Mouse (Mus musculus): ENCODE measurements around the gene Zbtb17.

The Zbtb17 gene

GRCm38 (mm10) chr4:141458236-141458635 lies 13.8 kb downstream of the Zbtb17 start:
- DNase-seq (ENCODE audit: low read depth, low spot score) = no peak

DNA sequence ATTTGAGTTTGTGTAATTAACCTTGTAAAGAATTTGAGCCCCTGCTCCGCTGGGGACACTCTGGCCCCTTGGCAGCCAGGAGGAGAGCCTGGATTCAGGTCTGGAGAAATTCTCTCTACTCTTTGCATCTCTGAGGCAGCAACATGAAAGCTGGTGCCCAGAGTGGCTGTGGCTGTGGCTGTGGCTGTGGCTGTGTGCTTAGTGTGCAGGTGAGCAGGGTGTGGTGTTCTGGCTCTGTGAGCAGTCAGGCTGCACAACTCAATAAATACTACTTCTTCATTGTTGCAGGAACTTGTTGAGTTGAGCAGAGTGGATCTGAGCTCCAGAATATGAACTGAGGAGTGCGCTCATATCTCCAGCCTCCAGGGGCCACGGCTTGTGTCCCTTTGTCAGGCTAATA lies 14.4 kb downstream of the Zbtb17 start:
- no peak for DNase-seq (ENCODE audit: low read depth, low spot score)

- no peak for DNase-seq (ENCODE audit: low read depth, low spot score)
Observed at GRCm38 (mm10) chr4:141459766-141460165, 15.3 kb downstream of the Zbtb17 start.

DNA sequence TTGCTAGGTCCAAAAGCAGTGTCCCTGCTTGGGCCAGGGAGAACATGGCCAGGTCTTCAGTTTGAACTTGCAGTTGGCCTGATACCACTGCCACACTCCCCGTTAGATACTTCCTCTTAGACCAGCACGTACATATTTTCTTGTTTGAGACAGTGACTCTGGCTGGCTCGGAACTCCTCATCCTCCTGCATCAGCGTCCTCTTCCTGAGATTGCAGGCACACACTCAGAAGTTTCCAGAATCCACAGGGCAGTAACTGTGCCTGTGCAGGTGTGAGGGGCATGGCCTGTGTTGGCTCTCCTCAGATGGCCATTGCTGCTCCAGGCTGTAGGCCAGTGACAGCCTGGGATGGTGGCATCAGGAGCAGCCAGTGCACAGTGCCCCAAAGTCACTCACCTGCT lies 16.0 kb downstream of the Zbtb17 start:
- no peak for DNase-seq (ENCODE audit: low read depth, low spot score)

DNA sequence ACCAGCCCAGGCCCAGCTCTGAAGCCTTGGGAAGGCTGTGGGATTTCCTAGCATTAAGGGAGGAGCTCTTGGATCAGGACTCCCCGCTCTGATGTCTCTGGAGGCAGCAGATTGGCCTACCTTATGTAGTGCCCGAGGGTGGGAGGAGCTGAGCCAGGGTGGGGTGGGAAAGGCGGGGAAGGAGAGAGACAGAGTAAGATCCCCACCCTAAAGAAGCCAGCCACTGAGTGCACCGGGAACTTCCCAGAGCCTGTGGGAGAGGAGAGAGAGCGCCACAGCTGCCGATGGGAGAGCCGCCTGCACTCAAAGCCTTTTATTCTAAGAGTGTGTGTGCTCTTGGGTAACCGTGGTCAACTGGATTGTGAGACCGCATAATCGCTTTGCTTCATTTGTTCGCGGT lies 16.6 kb downstream of the Zbtb17 start:
- no peak for DNase-seq (ENCODE audit: low read depth, low spot score)

DNA sequence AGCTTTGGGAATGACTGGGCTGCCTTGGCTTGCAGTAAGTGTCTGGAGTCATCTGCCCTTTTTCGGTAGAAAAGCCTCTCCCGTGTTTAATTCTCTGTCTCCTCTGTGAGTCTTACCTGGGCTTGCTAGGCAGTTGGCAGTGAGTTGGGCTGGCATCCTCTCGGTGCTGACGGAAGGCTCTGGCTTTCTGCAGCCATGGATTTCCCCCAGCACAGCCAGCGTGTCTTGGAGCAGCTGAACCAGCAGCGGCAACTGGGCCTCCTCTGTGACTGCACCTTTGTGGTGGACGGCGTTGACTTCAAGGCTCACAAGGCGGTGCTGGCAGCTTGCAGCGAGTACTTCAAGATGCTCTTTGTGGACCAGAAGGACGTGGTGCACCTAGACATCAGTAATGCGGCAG lies 17.1 kb downstream of the Zbtb17 start:
- DNase-seq (ENCODE audit: low read depth, low spot score) = no peak

GRCm38 (mm10) chr4:141463472-141463871 lies 19.0 kb downstream of the Zbtb17 start:
- DNase-seq (ENCODE audit: low read depth, low spot score) = no peak

DNA sequence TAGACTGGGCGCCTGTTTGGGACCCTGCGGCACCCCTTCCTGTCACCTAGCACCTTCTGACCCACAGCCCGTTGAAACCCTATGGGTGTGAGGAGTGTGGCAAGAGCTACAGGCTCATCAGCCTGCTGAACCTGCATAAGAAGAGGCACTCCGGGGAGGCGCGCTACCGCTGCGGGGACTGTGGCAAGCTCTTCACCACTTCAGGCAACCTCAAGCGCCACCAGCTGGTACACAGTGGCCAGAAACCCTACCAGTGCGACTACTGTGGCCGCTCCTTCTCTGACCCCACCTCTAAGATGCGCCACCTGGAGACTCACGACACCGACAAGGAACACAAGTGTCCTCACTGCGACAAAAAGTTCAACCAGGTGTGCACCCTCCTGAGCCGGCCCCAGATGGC lies 20.3 kb downstream of the Zbtb17 start:
- DNase-seq (ENCODE audit: low read depth, low spot score) = no peak

GRCm38 (mm10) chr4:141465512-141466288 lies 21.2 kb downstream of the Zbtb17 start:
- no peak for DNase-seq (ENCODE audit: low read depth, low spot score)

DNA sequence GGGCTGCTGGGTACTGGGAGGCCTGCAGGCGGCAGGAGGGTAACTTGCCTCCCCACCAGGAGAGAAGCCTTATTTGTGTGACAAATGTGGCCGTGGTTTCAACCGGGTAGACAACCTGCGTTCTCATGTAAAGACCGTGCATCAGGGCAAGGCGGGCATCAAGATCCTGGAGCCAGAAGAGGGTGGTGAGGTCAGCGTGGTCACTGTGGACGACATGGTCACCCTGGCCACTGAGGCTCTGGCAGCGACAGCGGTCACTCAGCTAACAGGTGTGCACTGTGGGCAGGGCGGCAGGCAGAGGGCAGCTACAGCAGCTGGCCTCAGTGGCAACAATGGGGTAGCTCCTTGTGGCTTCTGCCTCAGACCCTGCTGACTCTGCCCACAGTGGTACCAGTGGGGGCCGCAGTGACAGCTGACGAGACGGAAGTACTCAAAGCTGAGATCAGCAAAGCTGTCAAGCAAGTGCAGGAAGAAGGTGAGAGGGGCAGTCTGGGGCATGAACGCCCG lies 21.9 kb downstream of the Zbtb17 start:
- DNase-seq (ENCODE audit: low read depth, low spot score) = no peak

- no peak for DNase-seq (ENCODE audit: low read depth, low spot score)
Observed at GRCm38 (mm10) chr4:141466844-141467580, 22.6 kb downstream of the Zbtb17 start.

GRCm38 (mm10) chr4:141467581-141467927 lies 23.1 kb downstream of the Zbtb17 start:
- no peak for DNase-seq (ENCODE audit: low read depth, low spot score)

DNA sequence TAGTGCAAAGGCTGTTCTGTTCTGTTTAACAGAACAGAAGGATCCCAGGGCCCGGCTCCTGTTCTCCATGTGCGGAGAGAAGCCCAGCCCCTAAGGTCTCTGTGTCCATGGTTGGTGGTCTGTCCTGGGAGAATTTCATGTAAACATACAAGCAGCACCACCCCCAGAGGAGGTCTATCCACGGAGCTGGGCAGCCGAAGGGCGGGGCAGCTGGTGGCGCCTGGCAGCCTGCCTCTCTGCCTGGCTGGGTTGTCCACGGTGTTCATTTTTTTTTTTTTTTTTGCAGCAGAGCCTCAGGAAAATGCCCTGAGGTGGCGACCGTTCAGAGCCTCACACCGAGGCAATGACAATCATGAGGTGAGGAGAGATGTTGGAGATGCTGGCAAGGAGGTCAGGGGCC lies 24.1 kb downstream of the Zbtb17 start:
- DNase-seq (ENCODE audit: low read depth, low spot score) = no peak

DNA sequence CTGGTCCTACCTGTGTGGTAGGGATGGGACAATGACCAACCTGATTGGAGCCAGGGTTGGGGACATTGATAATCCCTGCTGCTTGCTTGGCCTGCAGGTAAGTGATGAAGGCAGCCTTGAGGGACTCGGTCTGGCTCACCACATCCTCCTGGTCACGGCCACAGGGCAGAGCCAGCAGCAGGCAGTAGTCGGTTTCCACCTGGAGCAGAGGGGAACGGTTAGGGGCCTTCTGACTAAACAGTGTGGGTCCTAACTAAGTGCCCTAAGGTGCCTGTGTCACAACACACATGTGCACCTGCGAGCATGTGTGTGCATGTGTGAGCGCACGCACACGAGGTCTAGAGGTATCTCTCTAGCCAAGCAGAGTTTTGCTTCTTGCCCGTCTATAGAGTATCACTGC lies 24.9 kb downstream of the Zbtb17 start:
- DNase-seq (ENCODE audit: low read depth, low spot score) = no peak

- DNase-seq (ENCODE audit: low read depth, low spot score) = no peak
Observed at GRCm38 (mm10) chr4:141471491-141471890, 27.0 kb downstream of the Zbtb17 start.

- DNase-seq (ENCODE audit: low read depth, low spot score) = no peak
Observed at GRCm38 (mm10) chr4:141472641-141473321, 28.3 kb downstream of the Zbtb17 start.

- DNase-seq (ENCODE audit: low read depth, low spot score) = no peak
Observed at GRCm38 (mm10) chr4:141474431-141474830, 30.0 kb downstream of the Zbtb17 start.

GRCm38 (mm10) chr4:141477681-141478102 lies 33.2 kb downstream of the Zbtb17 start:
- no peak for DNase-seq (ENCODE audit: low read depth, low spot score)

DNA sequence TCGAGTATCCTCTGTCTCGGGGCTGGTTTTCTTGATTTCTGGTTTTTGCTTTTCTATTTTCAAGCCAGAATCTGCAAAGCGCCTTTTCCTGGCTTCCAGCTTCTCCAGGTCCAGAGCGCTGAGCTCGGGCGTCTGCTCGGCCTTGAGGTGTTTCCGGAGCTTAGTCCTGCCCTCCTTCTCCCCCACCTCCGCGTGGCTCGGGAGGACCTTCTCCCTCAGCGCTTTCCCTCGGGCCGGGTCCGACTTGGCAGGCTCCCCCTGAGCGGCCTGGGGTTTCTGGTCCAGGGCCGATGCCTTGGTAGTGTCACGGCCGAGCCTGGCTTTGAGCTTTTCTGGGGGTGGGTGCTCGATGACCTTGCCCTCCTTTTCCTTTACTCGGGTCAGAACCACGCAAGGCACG lies 33.8 kb downstream of the Zbtb17 start:
- no peak for DNase-seq (ENCODE audit: low read depth, low spot score)

GRCm38 (mm10) chr4:141478794-141479193 lies 34.3 kb downstream of the Zbtb17 start:
- no peak for DNase-seq (ENCODE audit: low read depth, low spot score)

DNA sequence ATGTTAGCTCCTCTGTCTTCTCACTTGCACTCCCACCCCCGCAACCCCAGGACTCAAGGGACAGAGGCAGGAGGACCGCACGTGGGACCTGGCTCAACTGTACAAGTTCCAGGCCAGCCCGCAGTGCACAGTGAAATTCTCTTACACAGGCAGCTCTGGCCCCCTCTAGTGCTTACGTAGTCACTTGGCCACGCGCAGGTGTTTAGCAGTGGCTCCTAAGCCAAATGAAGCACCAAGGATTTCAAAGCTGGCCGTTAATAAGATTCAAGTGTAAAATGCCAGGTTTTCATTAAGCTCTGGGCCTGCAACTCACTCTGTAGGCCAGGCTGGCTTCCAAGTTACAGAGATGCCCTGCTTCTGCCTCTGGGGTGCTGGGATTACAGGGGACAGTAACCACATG lies 35.0 kb downstream of the Zbtb17 start:
- no peak for DNase-seq (ENCODE audit: low read depth, low spot score)

GRCm38 (mm10) chr4:141484071-141484470 lies 39.6 kb downstream of the Zbtb17 start:
- no peak for DNase-seq (ENCODE audit: low read depth, low spot score)
